Comparison of ENCODE assay signal across 9 mouse cellular contexts in genomic region chr15:78527973-78528372, GRCm38 (mm10). TPM values are rescaled to one million over a fixed set of nuclear protein-coding genes. Genes with fewer than 3 reads are reported as not detected.
DNase-seq lines count a peak whose midpoint lies in the region; TF ChIP-seq lines count a peak whose summit lies in the region.
"Had no signal": no experiment of that assay in that cellular context is flagged by ENCODE, and none has a peak within 500 bp of the region (broad histone marks: within the 10 kb centered on the region; RNA-seq: fewer than 3 reads in every experiment).

No protein-coding gene starts in this region.

- peak overlapping the region; percentile 55 for H3K27ac ChIP-seq in spleen, adult 2 months (ENCODE audit: insufficient read depth, low read length)

- peaks cover 7% of the 10 kb centered on the region; the same call in 1 of the 2 replicates for H3K4me1 ChIP-seq in spleen, adult 2 months (ENCODE audit: control insufficient read depth, insufficient read depth, insufficient read length)

- H3K4me3 ChIP-seq in spleen, adult 2 months (ENCODE audit: extremely low read depth, insufficient read depth, insufficient read length): no peak overlapping the region

- intact Hi-C loops in heart, postnatal 36 days (cut with DNase I): loop anchor here (5.0 kb wide), 1 partner anchor 356 kb away; the partner anchor contains the start of gene Ift27
- intact Hi-C loops in left cerebral cortex, postnatal 4 days (cut with DNase I): no loop called here

- TF ChIP-seq POLR2A in spleen, adult 2 months (IDR thresholded peaks at IDR 0.05; ENCODE audit: low read depth, low read length): no peak

- no peaks in the 10 kb centered on the region for H3K27me3 ChIP-seq in spleen, adult 2 months (ENCODE audit: control insufficient read depth, insufficient read depth, low read length)

- no peak for TF ChIP-seq CTCF in spleen, adult 2 months (IDR thresholded peaks at IDR 0.05; ENCODE audit: extremely low read depth, insufficient read depth, insufficient read length, insufficient replicate concordance)

- peak; percentile 80 to 83 for DNase-seq in cerebellum, postnatal 10 days
- no peak for DNase-seq in cerebellum, postnatal 36 days
- peak; percentile 45 to 55 for DNase-seq in spleen, adult 2 months (ENCODE audit: low read depth in 1 of 2, low spot score in 2 of 2)
- no peak for DNase-seq in spleen, postnatal 10 days (ENCODE audit: low spot score in 2 of 2)
- DNase-seq in heart, postnatal 36 days: peak; percentile 67
- peak; percentile 48 for DNase-seq in left cerebral cortex, postnatal 4 days
- DNase-seq in thymus, postnatal 14 days: peak; percentile 55
- DNase-seq in adipocyte (ENCODE audit: low spot score): no peak

- WGBS in spleen, adult 2 months: 19% methylated on average over 7 of the region's 7 CpGs

- H3K36me3 ChIP-seq in spleen, adult 2 months (ENCODE audit: control insufficient read depth, insufficient read depth, low read length): no peaks in the 10 kb centered on the region
- H3K36me3 ChIP-seq: G1E had no signal

RNA-seq across cellular contexts. Expression of gene C1qtnf6, which starts 3.2 kb away (rescaled TPM):
- 22.9 and 23.6 TPM in 2 replicates for polyA plus RNA-seq in spleen, adult 2 months (2012; rRNA removed)
- 10 to 100 TPM; 26.2 to 41.8 TPM for total RNA-seq in heart, postnatal 36 days (2021)
- 10 to 100 TPM; 12.2 to 13.4 TPM for total RNA-seq in left cerebral cortex, postnatal 4 days (2021)
- polyA plus RNA-seq: G1E had no signal

RNA-seq across cellular contexts. Expression of gene Sstr3, which starts 16.5 kb away (rescaled TPM):
- 0.26 TPM in 1 of 2 replicates, not detected in the other for polyA plus RNA-seq in spleen, adult 2 months (2012; rRNA removed)
- total RNA-seq in heart, postnatal 36 days (2021): not detected
- total RNA-seq in left cerebral cortex, postnatal 4 days (2021): 1 to 10 TPM; 5.5 to 6.5 TPM
- polyA plus RNA-seq: G1E had no signal

RNA-seq across cellular contexts. Expression of gene Il2rb, which starts 32.9 kb away (rescaled TPM):
- 63.5 and 84.1 TPM in 2 replicates for polyA plus RNA-seq in spleen, adult 2 months (2012; rRNA removed)
- under 1 TPM; 0.39 to 0.54 TPM for total RNA-seq in heart, postnatal 36 days (2021)
- total RNA-seq in left cerebral cortex, postnatal 4 days (2021): under 1 TPM in 1 of 2 experiments, not detected in 1; 0.08 TPM
- polyA plus RNA-seq: G1E had no signal

RNA-seq across cellular contexts. Expression of gene Rac2, which starts 44.6 kb away (rescaled TPM):
- 1,941 and 2,027 TPM in 2 replicates for polyA plus RNA-seq in spleen, adult 2 months (2012; rRNA removed)
- 1 to 10 TPM; 2.7 to 7.4 TPM for total RNA-seq in heart, postnatal 36 days (2021)
- total RNA-seq in left cerebral cortex, postnatal 4 days (2021): 1 to 10 TPM; 1.4 to 4.2 TPM

RNA-seq across cellular contexts. Expression of gene Tmprss6, which starts 59.5 kb away (rescaled TPM):
- 0.21 and 0.35 TPM in 2 replicates for polyA plus RNA-seq in spleen, adult 2 months (2012; rRNA removed)
- not detected for total RNA-seq in heart, postnatal 36 days (2021)
- total RNA-seq in left cerebral cortex, postnatal 4 days (2021): not detected
- polyA plus RNA-seq: G1E had no signal

Comparison
In these comparisons a context has a peak if more than half of its experiments do, and no peak if none do; other contexts are left out.
1. DNase-seq: peak in cerebellum, postnatal 10 days (2 of 2), spleen, adult 2 months (2 of 2), heart, postnatal 36 days (2 of 2), left cerebral cortex, postnatal 4 days (single experiment) and thymus, postnatal 14 days (single experiment); none in cerebellum, postnatal 36 days (0 of 2), spleen, postnatal 10 days (0 of 2) and adipocyte (single experiment).
2. RNA of gene Sstr3, which starts 16.5 kb away (total RNA-seq): 5.5 to 6.5 TPM in left cerebral cortex, postnatal 4 days; not detected in heart, postnatal 36 days; every median in the first group is over 4 times any median in the second.